Mouse (Mus musculus): Measurements from ENCODE around the gene Stat1. TPM values are rescaled to one million over a fixed set of nuclear protein-coding genes. Genes with fewer than 3 reads are reported as not detected.
A peak's percentile ranks its signal among the peaks of the same experiment; 100 is the strongest.

Gene Stat1
- polyA plus RNA-seq (2016; fragmentation: Nextera tagmentation; extraction: Ambion mirVana), result 17.9 and 25.8 TPM in 2 replicates

DNA sequence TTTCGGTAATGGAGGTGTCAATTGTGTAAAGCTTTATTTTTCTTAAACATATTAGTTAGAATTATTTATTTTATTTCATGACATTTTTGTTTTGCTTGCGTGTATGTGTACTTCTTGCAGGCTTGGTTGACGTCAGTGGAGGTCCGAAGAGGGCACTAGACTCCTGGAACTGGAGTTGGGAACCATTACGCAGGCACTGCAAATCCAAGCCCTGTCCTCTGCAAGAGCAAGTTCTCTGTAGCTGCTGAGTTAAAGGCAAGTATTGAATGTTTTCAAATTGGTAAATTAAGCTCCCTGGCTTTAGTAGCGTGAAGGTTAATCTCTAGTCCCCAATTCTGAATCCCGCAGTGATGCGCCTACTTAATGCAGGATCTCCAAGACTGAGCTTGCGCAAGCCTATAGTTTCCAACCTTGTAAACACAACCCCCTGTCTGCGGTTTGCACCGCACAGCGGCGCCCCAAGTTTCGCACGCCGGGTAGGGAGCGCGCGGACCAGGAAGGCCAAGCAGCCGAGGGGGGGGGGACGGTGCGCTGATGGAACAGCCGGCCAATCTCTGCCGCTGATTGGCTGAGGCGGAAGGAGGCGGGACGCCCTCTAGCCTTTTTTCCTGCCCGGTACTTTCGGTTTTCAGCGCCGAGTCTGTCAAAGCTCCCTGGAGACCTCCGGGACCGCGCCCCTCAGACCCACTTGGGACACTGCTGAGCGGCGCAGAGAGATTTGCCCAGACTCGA is at the start of gene Stat1:
Gene Stat1 (plus strand): TSS at position 581 of the 732 bp plus-strand sequence.
- Histone ChIP-seq H3K36me3 (peaks cover 3% of the 10 kb centered on the region; the same call in 1 of the 2 replicates), H3K4me3 (peak within 1 kb of the TSS; percentile 93), H3K27ac (peak within 1 kb of the TSS; percentile 88), H3K9me3 (no peaks in the 10 kb centered on the region), H3K4me1 (no peaks in the 10 kb centered on the region), H3K27me3 (ENCODE audit: insufficient read depth, poor library complexity, severe bottlenecking) (no peaks in the 10 kb centered on the region)
- WGBS, result 5% methylated on average over 37 of the region's 37 CpGs
- peak; percentile 96 for DNase-seq (ENCODE audit: low spot score)

DNA sequence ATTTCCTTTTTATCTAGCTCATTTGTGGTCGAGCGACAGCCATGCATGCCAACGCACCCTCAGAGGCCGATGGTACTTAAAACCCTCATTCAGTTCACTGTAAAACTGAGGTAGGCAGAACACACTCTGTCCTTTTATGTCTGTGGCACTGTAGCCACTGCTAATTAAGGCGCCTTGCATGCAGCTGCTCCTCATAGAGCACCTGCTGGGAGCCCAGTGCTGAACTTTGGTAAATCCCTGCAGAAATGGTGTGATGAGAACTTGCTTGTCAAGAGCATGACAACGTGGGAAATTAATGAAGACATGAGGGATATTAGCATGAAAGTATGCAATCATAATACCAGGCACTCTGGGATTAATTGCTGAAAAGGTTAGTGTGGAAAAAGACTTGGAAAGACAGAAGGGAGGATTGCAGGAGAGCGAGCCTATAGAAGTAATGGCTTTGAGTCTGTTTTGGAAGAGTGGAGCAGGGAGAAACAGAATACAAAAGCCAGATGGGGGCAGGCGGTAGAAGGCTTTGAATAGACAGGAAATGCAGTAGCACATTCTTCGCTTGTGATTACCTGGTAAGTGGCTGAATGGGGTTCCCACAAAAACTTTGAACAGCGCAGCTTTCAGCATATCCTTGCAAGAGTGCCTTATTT is 39.4 kb upstream of the Stat1 start:
- H3K27ac ChIP-seq, result no peak overlapping the region
- no peak overlapping the region for H3K4me3 ChIP-seq
- 0 out of 2 replicates have a peak, but pooled peaks cover 5% of the 10 kb centered on the region for H3K4me1 ChIP-seq
- 28% methylated on average over 10 of the region's 10 CpGs for WGBS
- H3K27me3 ChIP-seq (ENCODE audit: insufficient read depth, poor library complexity, severe bottlenecking), result no peaks in the 10 kb centered on the region
- no peaks in the 10 kb centered on the region for H3K9me3 ChIP-seq
- no peaks in the 10 kb centered on the region for H3K36me3 ChIP-seq
- no peak for DNase-seq (ENCODE audit: low spot score)

DNA sequence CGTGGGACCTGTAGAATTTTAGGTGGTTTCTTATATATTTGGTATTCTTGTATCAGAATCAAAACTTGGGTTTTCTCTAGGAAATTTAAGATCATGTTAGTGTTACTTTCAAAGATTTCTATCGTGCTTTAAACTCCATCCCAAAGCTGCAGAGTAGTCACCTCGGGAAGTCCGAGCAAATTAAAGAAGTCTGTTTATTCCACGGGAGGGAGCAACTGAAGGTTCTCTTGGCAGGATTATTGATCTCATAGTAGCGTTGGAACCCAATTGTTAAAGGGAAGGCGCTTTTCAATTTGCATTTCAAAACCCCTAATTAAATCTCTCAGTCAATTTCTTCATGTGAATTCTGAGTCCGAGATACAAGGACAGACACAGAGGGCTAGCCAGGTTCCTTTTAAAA is 38.9 kb upstream of the Stat1 start:
- Histone ChIP-seq H3K9me3 (no peaks in the 10 kb centered on the region), H3K27ac (no peak overlapping the region), H3K4me1 (0 out of 2 replicates have a peak, but pooled peaks cover 5% of the 10 kb centered on the region), H3K4me3 (no peak overlapping the region), H3K36me3 (no peaks in the 10 kb centered on the region), H3K27me3 (ENCODE audit: insufficient read depth, poor library complexity, severe bottlenecking) (no peaks in the 10 kb centered on the region)
- WGBS, result 33% methylated on average over 8 of the region's 8 CpGs
- DNase-seq (ENCODE audit: low spot score), result no peak

DNA sequence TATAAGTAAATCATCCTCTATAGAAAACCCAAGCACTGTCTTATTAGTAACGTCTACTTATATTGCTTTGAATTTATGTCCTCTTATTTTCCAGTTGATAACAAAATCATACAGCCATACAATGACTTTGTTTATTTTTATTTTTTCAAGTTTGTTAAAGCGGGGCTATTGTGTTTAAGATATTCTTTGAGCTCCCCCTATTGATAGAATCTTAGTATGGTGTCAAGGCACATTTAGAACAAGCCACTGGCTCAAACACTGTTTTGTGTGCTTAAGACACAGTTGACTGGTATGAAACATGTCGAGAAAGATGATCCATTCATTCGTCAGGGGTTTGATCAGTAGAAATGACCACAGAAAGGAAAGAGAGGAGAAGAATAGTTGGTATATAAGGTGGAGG is 33.0 kb upstream of the Stat1 start:
- no peaks in the 10 kb centered on the region for H3K9me3 ChIP-seq
- 30% methylated on average over 4 of the region's 4 CpGs for WGBS
- H3K27ac ChIP-seq, result no peak overlapping the region
- DNase-seq (ENCODE audit: low spot score), result no peak
- H3K27me3 ChIP-seq (ENCODE audit: insufficient read depth, poor library complexity, severe bottlenecking), result peaks cover 12% of the 10 kb centered on the region
- H3K4me3 ChIP-seq, result no peak overlapping the region
- H3K36me3 ChIP-seq, result no peaks in the 10 kb centered on the region
- H3K4me1 ChIP-seq, result no peaks in the 10 kb centered on the region; the same call in 1 of the 2 replicates

DNA sequence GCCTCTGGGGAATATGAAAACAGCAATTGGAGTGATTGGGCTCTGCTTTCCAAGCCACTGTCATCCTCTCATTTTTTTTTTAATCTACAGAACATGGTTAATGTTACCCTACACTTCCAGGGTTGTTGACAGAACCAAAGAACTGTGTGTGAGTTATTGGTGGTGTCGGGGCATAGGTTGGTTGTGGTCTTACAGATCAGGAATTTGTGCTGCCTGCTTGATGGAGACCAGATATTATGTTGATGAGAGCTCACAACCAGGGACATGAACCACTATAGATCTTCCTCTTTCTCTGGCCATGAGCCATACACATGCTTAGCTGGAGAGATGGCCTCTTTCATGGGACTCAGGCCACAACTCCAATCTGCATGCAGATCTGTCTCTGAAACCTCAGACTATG is 32.1 kb upstream of the Stat1 start:
- Histone ChIP-seq H3K27me3 (ENCODE audit: insufficient read depth, poor library complexity, severe bottlenecking) (peaks cover 12% of the 10 kb centered on the region), H3K27ac (no peak overlapping the region), H3K4me1 (no peaks in the 10 kb centered on the region; the same call in 1 of the 2 replicates), H3K4me3 (no peak overlapping the region), H3K9me3 (no peaks in the 10 kb centered on the region), H3K36me3 (no peaks in the 10 kb centered on the region)
- WGBS, result 55% methylated on average over 1 of the region's 1 CpGs
- DNase-seq (ENCODE audit: low spot score), result no peak

DNA sequence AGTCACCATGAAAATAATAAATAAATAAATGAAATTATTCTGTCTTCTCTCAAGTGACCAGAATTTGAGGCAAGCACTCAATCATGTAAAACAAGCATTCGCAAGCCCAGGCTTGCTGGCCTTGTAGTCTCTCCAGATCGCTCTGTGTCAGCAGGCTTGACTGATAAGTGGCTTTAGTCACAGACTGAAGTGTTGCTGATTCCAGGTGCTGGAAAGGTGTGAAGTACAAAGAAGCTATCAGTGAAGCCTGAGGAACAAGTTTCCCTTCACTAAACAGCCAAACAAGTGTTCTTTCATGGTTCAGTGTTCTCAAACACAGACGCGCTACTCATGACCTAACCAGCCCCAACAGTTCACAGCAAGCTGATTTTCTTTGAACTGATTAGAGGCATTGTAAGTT is 30.6 kb upstream of the Stat1 start:
- Histone ChIP-seq H3K36me3 (no peaks in the 10 kb centered on the region), H3K4me1 (no peaks in the 10 kb centered on the region; the same call in 1 of the 2 replicates), H3K27me3 (ENCODE audit: insufficient read depth, poor library complexity, severe bottlenecking) (peaks cover 12% of the 10 kb centered on the region), H3K4me3 (no peak overlapping the region), H3K27ac (no peak overlapping the region), H3K9me3 (no peaks in the 10 kb centered on the region)
- 51% methylated on average over 4 of the region's 4 CpGs for WGBS
- no peak for DNase-seq (ENCODE audit: low spot score)

DNA sequence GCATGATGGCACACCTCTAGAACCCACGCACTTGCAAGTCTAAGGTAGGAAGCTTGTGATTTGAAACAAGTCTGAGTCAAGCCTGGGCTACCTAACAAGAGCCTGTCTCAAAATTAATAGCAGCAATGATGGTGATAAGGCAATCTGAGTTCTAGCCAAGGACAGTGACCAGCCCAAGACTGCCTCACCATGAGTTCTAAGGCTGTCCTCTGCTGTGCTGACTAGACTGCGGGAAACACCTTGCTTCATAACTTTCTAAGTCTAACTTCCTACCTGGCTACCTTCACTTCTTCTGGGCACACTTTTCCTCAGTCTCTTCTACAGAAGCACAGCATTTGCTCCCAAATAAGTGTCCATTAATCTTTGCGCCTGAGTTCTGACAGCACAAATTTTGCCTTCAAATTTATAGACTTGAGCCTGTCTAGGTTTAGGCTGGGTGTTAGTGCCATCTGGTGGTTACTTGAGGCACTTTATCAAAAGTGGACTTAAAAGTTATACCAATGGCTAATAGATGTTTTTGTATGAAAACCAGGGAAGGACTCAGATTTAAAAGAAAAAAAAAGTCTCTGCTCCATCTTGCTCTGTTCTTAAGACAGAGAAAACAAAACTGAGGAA is 20.5 kb upstream of the Stat1 start:
- Histone ChIP-seq H3K27me3 (ENCODE audit: insufficient read depth, poor library complexity, severe bottlenecking) (no peaks in the 10 kb centered on the region), H3K9me3 (no peaks in the 10 kb centered on the region), H3K27ac (no peak overlapping the region), H3K4me1 (no peaks in the 10 kb centered on the region), H3K4me3 (no peak overlapping the region), H3K36me3 (no peaks in the 10 kb centered on the region)
- no peak for DNase-seq (ENCODE audit: low spot score)
- 77% methylated on average over 3 of the region's 3 CpGs for WGBS

DNA sequence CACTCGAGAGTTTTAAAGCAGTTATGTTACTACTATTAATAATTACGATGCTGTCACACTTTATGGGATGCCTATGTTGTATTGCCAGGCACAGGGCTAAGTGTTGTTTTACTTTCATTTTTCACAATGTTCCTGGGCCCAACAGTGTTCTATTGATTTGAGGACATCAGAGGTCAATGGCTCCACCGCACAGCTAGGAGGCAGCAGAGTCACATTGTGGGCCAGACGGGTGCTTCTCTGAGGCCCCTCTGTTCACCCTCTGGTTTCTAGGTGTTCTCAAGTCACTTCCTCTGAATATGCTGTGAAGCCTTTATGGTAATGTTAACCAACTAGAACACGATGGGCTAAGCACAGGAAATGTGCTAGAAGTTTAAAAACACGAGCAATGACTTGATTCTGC is 18.7 kb upstream of the Stat1 start:
- no peaks in the 10 kb centered on the region for H3K9me3 ChIP-seq
- no peaks in the 10 kb centered on the region for H3K27me3 ChIP-seq (ENCODE audit: insufficient read depth, poor library complexity, severe bottlenecking)
- DNase-seq (ENCODE audit: low spot score), result no peak
- 65% methylated on average over 6 of the region's 6 CpGs for WGBS
- H3K4me3 ChIP-seq, result no peak overlapping the region
- H3K27ac ChIP-seq, result no peak overlapping the region
- no peaks in the 10 kb centered on the region for H3K36me3 ChIP-seq
- no peaks in the 10 kb centered on the region for H3K4me1 ChIP-seq

DNA sequence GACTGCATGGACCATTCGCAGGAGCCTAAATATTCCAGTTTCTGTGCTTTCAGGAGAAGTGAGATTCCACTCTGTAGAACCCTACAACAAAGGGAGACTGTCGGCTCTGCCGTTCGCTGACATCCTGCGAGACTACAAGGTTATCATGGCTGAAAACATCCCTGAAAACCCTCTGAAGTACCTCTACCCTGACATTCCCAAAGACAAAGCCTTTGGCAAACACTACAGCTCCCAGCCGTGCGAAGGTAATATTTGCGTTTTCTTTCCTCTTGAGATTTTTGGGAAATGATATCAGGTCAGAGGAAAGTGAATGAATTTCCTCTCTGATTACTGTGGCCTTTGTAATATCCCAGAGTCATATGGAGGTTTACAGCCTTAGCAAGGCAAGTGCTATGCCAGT is 16.4 kb upstream of the Stat1 start:
- H3K4me1 ChIP-seq, result no peaks in the 10 kb centered on the region
- WGBS, result 77% methylated on average over 8 of the region's 8 CpGs
- H3K4me3 ChIP-seq, result no peak overlapping the region
- no peaks in the 10 kb centered on the region for H3K27me3 ChIP-seq (ENCODE audit: insufficient read depth, poor library complexity, severe bottlenecking)
- no peak overlapping the region for H3K27ac ChIP-seq
- H3K9me3 ChIP-seq, result no peaks in the 10 kb centered on the region
- no peak for DNase-seq (ENCODE audit: low spot score)
- no peaks in the 10 kb centered on the region for H3K36me3 ChIP-seq

DNA sequence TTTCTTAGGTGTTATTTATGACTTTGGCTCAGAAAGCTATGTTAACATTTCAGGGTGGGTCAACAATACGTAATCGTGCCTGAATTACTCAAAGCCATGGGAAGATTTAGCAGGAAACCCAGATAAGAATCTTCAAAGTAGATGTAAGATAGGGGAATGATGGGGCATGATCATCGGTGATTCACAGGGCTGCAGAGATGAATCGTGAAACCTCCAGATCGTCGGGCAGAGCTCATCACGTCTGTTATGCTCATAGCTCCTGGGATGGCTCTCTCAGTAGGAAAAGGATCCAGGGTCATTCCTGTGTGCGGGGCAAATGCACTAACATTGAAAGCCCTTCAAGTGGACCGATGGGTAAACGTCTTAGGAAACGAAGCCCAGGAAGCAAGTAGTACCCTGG is 12.0 kb upstream of the Stat1 start:
- Histone ChIP-seq H3K4me1 (no peaks in the 10 kb centered on the region), H3K27ac (no peak overlapping the region), H3K4me3 (no peak overlapping the region), H3K9me3 (no peaks in the 10 kb centered on the region), H3K27me3 (ENCODE audit: insufficient read depth, poor library complexity, severe bottlenecking) (no peaks in the 10 kb centered on the region), H3K36me3 (no peaks in the 10 kb centered on the region)
- WGBS, result 89% methylated on average over 11 of the region's 11 CpGs
- DNase-seq (ENCODE audit: low spot score), result no peak

DNA sequence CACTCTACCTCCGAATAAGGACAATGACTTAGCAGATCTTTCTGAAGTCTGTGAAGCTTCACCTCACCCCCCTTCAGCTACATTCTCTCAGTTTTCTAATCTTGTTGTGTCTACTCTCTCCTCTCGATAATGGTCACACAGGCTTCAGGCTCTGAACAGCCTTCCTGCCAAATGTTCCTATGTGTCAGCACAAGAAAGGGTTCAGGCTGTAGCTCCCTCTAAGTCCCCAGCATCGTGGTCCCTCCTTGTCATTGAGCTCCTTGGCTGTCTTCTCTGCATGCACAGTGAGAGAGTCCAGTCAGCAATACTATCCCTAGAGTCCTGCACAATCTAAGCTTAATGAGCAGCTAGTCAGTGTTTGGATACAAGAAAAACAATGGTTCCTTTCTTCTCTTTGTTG is 8.0 kb upstream of the Stat1 start:
- H3K36me3 ChIP-seq, result no peaks in the 10 kb centered on the region

DNA sequence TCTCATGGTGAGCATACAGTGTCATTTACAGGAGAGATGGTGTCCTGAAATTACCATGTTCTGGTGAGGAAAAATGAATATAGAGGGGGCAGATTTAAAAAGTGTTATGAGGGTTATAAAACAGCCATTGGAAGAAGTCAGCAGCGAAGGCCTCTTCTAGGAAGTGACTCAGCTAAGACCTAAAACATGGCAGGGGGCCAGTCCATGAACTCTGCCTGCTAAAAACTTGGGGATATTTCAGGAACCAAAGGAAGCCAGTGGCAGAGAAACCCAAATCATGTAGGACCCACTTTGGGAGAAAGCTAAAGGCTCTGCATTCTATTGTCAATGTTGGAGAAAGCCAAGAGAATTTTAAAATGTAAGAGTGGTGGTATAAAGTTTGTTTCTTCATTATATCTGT is 6.9 kb upstream of the Stat1 start:
- Histone ChIP-seq H3K4me1 (peaks cover 5% of the 10 kb centered on the region), H3K27me3 (ENCODE audit: insufficient read depth, poor library complexity, severe bottlenecking) (no peaks in the 10 kb centered on the region), H3K36me3 (no peaks in the 10 kb centered on the region), H3K9me3 (no peaks in the 10 kb centered on the region), H3K27ac (no peak overlapping the region), H3K4me3 (no peak overlapping the region)
- 87% methylated on average over 1 of the region's 1 CpGs for WGBS
- no peak for DNase-seq (ENCODE audit: low spot score)

More for the DNA sequence above, 8.0 kb upstream of the Stat1 start:
- Histone ChIP-seq H3K27me3 (ENCODE audit: insufficient read depth, poor library complexity, severe bottlenecking) (no peaks in the 10 kb centered on the region), H3K9me3 (no peaks in the 10 kb centered on the region), H3K4me1 (peaks cover 5% of the 10 kb centered on the region), H3K4me3 (no peak overlapping the region), H3K27ac (no peak overlapping the region)
- WGBS, result 58% methylated on average over 3 of the region's 3 CpGs
- DNase-seq (ENCODE audit: low spot score), result peak; percentile 52

DNA sequence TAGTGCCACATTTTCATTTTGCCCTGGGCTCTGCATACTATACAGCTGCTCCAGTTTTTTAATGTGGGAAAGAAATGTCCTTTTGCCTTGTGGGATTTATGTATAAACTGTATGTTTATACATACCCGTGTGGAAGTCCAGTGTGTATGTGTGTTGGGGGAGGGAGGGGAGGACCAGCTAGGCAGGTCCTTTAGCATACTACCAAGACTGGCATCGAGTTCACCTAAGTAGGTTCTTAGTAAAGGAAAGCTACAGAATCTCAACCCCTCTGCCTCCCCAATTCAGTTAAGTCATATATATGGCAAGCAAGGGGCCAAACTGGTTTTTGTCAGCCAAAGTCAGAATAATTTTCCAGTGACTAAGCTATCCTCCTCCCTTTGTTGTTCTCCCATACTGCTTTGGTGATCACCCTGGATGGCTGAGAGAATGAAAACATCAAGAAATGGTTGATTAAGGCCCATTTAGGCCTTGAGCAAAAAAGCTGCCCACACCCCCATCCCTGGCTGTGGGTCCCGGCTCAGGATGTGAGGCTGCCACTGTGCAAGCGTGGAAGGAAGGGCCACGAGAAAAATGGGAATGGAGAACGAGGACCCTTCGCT is 6.1 kb upstream of the Stat1 start:
- Histone ChIP-seq H3K36me3 (no peaks in the 10 kb centered on the region), H3K4me1 (peaks cover 5% of the 10 kb centered on the region), H3K27me3 (ENCODE audit: insufficient read depth, poor library complexity, severe bottlenecking) (no peaks in the 10 kb centered on the region), H3K9me3 (no peaks in the 10 kb centered on the region), H3K27ac (peak overlapping the region; percentile 93), H3K4me3 (peak overlapping the region; percentile 55)
- WGBS, result 29% methylated on average over 7 of the region's 7 CpGs
- no peak for DNase-seq (ENCODE audit: low spot score)
